Mouse (Mus musculus) liver, postnatal 0 days (tissue): ENCODE results near the gene Kctd17. TPM values are rescaled to one million over a fixed set of nuclear protein-coding genes. Genes with fewer than 3 reads are reported as not detected.

Source experiments
- ATAC-seq: fragments of 200-750 bp; cut with Nextera tagmentation; 2 replicates; pipeline ENCODE4 v1.8.0; 2017; ENCODE audit warnings: mild to moderate bottlenecking, moderate library complexity
- DNase-seq: peaks from one replicate; pipeline ENCODE4 v3.0.0-alpha.2; 2016
- H3K27ac ChIP-seq: fragments of 300-500 bp; sonication (generic); 2 replicates; pipeline ENCODE4 v1.5.1; 2014; ENCODE audit warnings: antibody characterized with exemption, moderate library complexity, mild to moderate bottlenecking, low read depth
- H3K27me3 ChIP-seq: fragments of 300-500 bp; sonication (generic); 2 replicates; pipeline ENCODE4 v1.6.1; 2014; ENCODE audit warnings: low read length, control low read depth, mixed read lengths; ENCODE audit not compliant: insufficient read depth
- H3K36me3 ChIP-seq: fragments of 300-500 bp; sonication (generic); replicated peaks from 2 replicates; pipeline ENCODE4 v1.6.1; 2014; ENCODE audit warnings: mild to moderate bottlenecking, control low read depth, low read length, moderate library complexity, mixed read lengths; ENCODE audit not compliant: insufficient read depth
- H3K4me1 ChIP-seq: fragments of 300-500 bp; sonication (generic); 2 replicates; pipeline ENCODE4 v1.6.1; 2014; ENCODE audit warnings: antibody characterized with exemption, mild to moderate bottlenecking, control low read depth; ENCODE audit not compliant: insufficient read depth
- H3K4me2 ChIP-seq: fragments of 300-500 bp; sonication (generic); 2 replicates; pipeline ENCODE4 v1.6.1; 2014; ENCODE audit warnings: low read depth, mild to moderate bottlenecking, low read length, moderate library complexity, mixed read lengths
- H3K4me3 ChIP-seq: fragments of 300-500 bp; sonication (generic); 2 replicates; pipeline ENCODE4 v1.5.1; 2014; ENCODE audit warnings: low read depth, low read length
- H3K9ac ChIP-seq: fragments of 300-500 bp; sonication (generic); replicated peaks from 2 replicates; pipeline ENCODE4 v1.6.1; 2014; ENCODE audit warnings: mild to moderate bottlenecking, moderate library complexity
- H3K9me3 ChIP-seq: fragments of 300-500 bp; sonication (generic); 2 replicates; pipeline ENCODE4 v1.6.1; 2016; ENCODE audit warnings: mild to moderate bottlenecking, control low read depth, low read length, mixed read lengths
- CTCF ChIP-seq: sonication (generic); IDR thresholded peaks from 2 replicates; pipeline ENCODE4 v1.5.1; 2016; ENCODE audit warnings: antibody characterized with exemption, low read depth
- EP300 ChIP-seq: IDR thresholded peaks from 2 replicates; pipeline ENCODE4 v1.6.1; 2016; ENCODE audit warnings: antibody characterized with exemption, low read depth, mild to moderate bottlenecking
- WGBS: fragments of 180-500 bp; shearing (Covaris S2); extraction: QIAGEN DNeasy Blood & Tissue Kit; methylation state at CpG from one replicate; pipeline ENCODE4 v1.1.7; 2014; ENCODE audit not compliant: insufficient replicate concordance; 5-methylcytosine and 5-hydroxymethylcytosine counted together
- polyA plus RNA-seq: library from polyadenylated mRNA; unstranded; fragments of >200 nt; fragmentation: Nextera tagmentation; extraction: Ambion mirVana; gene quantifications from 2 replicates; pipeline ENCODE4 v1.2.1, GENCODE M21; 2015

Gene Kctd17
- polyA plus RNA-seq, 1 experiment from 2014 or later: 6.0 TPM

DNA sequence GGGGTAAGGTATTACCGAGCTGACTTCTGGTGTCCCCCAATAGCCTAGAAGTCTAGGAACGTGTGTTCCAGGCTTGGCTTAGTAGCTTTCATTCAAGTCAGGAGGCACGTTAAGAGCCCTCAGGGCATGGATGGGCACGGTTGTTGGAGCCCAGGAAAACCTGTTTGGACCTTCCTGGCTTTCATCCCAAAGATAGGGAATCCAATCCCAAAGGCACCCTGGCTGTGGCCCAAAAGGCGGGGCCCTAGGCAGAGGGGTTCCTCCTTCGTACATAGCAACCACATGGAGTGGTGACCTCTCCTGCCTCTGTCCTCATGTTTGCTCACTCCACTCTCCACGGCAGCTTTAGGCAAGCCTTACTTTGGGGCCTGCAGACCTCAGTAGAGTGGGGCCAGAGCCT is 25.9 kb upstream of the Kctd17 start:
- no peaks in the 10 kb centered on the region for H3K9me3 ChIP-seq
- H3K9ac ChIP-seq: peak overlapping the region; percentile 16
- TF ChIP-seq EP300: no peak
- H3K4me1 ChIP-seq: peaks cover 53% of the 10 kb centered on the region
- peak overlapping the region; percentile 100 for H3K27ac ChIP-seq
- DNase-seq (peak; percentile 79), ATAC-seq (peak; percentile 24)
- H3K27me3 ChIP-seq: no peaks in the 10 kb centered on the region
- 56% methylated on average over 7 of the region's 7 CpGs for WGBS
- H3K36me3 ChIP-seq: peaks cover 9% of the 10 kb centered on the region; the same call in 1 of the 2 replicates
- peak overlapping the region; percentile 84 for H3K4me2 ChIP-seq
- peak overlapping the region; percentile 2; the same call in 1 of the 2 replicates for H3K4me3 ChIP-seq

GRCm38 (mm10) chr15:78403301-78403741 is 25.0 kb upstream of the Kctd17 start:
- ATAC-seq (peak; percentile 7; the same call in 1 of the 2 replicates), DNase-seq (peak; percentile 69)
- H3K36me3 ChIP-seq: peaks cover 9% of the 10 kb centered on the region; the same call in 1 of the 2 replicates
- H3K27ac ChIP-seq: peak overlapping the region; percentile 100
- H3K4me3 ChIP-seq: peak overlapping the region; percentile 89
- WGBS: 45% methylated on average over 3 of the region's 3 CpGs
- peak overlapping the region; percentile 84 for H3K4me2 ChIP-seq
- no peaks in the 10 kb centered on the region for H3K9me3 ChIP-seq
- H3K4me1 ChIP-seq: peaks cover 62% of the 10 kb centered on the region
- H3K9ac ChIP-seq: peak overlapping the region; percentile 93
- TF ChIP-seq EP300 (no peak), CTCF (no peak)
- H3K27me3 ChIP-seq: no peaks in the 10 kb centered on the region

- TF ChIP-seq EP300: no peak
- no peak for TF ChIP-seq CTCF
- no peaks in the 10 kb centered on the region for H3K9me3 ChIP-seq
- H3K4me2 ChIP-seq: peak overlapping the region; percentile 84
- H3K36me3 ChIP-seq: peaks cover 8% of the 10 kb centered on the region; the same call in 1 of the 2 replicates
- H3K4me1 ChIP-seq: peaks cover 68% of the 10 kb centered on the region
- WGBS: 25% methylated on average over 1 of the region's 1 CpGs
- H3K4me3 ChIP-seq: peak overlapping the region; percentile 89
- DNase-seq (peak; percentile 54), ATAC-seq (no peak)
- H3K9ac ChIP-seq: peak overlapping the region; percentile 93
- peak overlapping the region; percentile 100 for H3K27ac ChIP-seq
- H3K27me3 ChIP-seq: no peaks in the 10 kb centered on the region
Measured at GRCm38 (mm10) chr15:78403896-78404295, 24.5 kb upstream of the Kctd17 start.

DNA sequence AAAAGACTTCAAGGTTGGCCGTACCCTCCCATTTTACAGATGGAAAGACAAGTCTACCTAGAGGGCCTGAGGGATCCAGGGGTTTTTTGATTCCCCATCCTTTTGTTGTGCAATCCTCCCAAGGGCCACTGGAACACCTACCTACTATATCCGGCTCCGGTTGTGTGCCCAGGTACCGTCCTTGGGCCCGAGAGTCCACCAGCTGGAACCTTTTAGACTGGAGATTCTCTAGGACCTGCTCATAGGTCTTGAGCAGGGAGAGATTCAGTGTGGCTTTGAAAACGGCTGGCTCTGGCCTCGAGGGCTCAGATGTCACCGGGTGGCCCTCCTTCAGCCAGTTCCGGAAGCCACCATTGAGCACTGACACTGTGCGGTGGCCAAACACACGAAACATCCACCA is 23.3 kb upstream of the Kctd17 start:
- peaks cover 80% of the 10 kb centered on the region for H3K4me1 ChIP-seq
- H3K27ac ChIP-seq: peak overlapping the region; percentile 100
- peak overlapping the region; percentile 93 for H3K9ac ChIP-seq
- no peaks in the 10 kb centered on the region for H3K9me3 ChIP-seq
- no peak for DNase-seq
- no peaks in the 10 kb centered on the region; the same call in 1 of the 2 replicates for H3K36me3 ChIP-seq
- H3K27me3 ChIP-seq: no peaks in the 10 kb centered on the region
- WGBS: 40% methylated on average over 11 of the region's 11 CpGs
- H3K4me3 ChIP-seq: peak overlapping the region; percentile 89
- TF ChIP-seq CTCF: no peak
- TF ChIP-seq EP300: no peak
- ATAC-seq: no peak
- peak overlapping the region; percentile 84 for H3K4me2 ChIP-seq

DNA sequence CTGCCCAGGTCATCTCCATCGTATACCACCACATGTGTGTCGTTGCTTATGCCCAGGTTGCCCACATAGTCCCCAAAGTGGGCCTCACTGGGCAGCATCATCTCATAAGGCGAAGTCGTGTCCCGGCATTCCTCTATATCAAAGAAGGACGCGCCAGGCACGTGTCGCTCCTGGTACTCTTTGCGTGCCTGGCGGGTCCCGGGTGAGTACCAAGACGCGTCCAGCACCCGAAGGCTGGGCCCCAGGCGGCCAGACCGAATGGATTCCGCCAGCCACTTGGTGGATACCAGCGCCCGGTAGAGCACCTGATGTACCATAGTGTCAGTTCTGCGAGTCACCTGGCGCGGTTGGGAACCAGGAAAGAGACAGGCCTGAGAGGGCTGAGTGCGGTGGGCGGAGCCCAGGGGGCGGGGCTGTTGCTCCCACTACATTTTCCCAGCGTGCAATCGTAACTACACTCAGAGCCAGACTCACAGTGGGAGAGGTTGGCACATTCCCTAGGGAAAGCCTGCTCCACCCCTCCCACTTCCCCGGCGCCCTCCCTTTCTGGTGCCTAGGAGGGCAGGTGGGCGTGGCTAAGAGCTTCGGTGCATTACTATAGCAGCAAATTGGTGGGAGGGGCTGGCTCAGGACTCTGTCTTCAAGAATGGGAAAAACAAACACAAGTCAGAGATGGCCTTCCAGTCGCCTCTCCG is 22.7 kb upstream of the Kctd17 start, which contains the start of gene Tst:
Tst (minus strand) TSS at position 391 of the 695 bp plus-strand sequence.
- H3K4me1 ChIP-seq: peaks cover 81% of the 10 kb centered on the region

DNA sequence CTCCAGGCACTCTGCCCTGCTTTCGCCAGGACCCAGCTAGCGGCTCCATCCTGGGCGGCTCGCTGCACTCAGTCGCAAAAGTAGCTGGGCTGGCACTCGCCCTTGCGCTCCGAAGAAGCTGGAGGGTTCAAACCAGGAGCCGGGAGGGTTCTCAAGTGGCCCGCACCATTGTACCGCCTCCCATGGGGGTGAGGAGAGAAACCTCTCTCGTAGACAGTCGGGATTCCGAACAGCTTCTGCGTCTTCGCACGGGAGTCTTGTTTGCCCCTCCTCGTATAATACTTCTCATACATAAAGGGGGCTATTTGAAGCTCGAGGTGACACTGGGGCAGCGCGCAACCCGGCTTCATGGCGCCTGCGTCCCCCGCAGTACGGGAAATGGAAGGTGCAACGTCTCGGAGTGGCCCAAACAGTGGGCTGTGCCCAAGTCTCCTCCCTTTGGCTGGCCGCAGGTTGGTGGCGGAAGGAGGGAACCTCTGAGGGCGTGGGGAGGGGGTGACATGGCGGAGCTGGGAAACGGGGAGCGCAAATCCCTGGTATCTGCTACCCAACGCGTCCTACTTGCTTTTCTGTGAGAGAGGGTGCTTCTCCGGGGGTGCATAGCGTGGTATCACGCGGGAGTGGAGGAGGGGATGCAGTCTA is 21.9 kb upstream of the Kctd17 start, which contains the start of gene Mpst:
Mpst (plus strand) TSS at position 124 of the 642 bp plus-strand sequence.
- H3K27me3 ChIP-seq: no peaks in the 10 kb centered on the region
- under 1% methylated on average over 40 of the region's 40 CpGs for WGBS
- H3K4me2 ChIP-seq: peak within 1 kb of the TSS; percentile 84
- peak within 1 kb of the TSS; percentile 93 for H3K9ac ChIP-seq
- ATAC-seq (peak; percentile 75), DNase-seq (peak; percentile 91)
- peak; percentile 64; the same call in 1 of the 2 replicates for TF ChIP-seq EP300
- no peak for TF ChIP-seq CTCF
- peak within 1 kb of the TSS; percentile 89 for H3K4me3 ChIP-seq
- peaks cover 79% of the 10 kb centered on the region for H3K4me1 ChIP-seq
- H3K27ac ChIP-seq: peak within 1 kb of the TSS; percentile 100
- H3K9me3 ChIP-seq: no peaks in the 10 kb centered on the region
- peaks cover 6% of the 10 kb centered on the region; the same call in 1 of the 2 replicates for H3K36me3 ChIP-seq

More for the DNA sequence above, 22.7 kb upstream of the Kctd17 start, which contains the start of gene Tst:
- Histone ChIP-seq H3K4me2 (peak within 1 kb of the TSS; percentile 84), H3K27ac (peak within 1 kb of the TSS; percentile 100), H3K9me3 (no peaks in the 10 kb centered on the region), H3K27me3 (no peaks in the 10 kb centered on the region), H3K4me3 (peak within 1 kb of the TSS; percentile 89), H3K9ac (peak within 1 kb of the TSS; percentile 93), H3K36me3 (peaks cover 5% of the 10 kb centered on the region; the same call in 1 of the 2 replicates)
- TF ChIP-seq CTCF (no peak), EP300 (peak; percentile 16; the same call in 1 of the 2 replicates)
- 2% methylated on average over 33 of the region's 34 CpGs for WGBS
- ATAC-seq (peak; percentile 70), DNase-seq (peak; percentile 92)
